Mouse (Mus musculus) lung, adult 2 months (tissue): ENCODE measurements around the gene Trim24. TPM values are rescaled to one million over a fixed set of nuclear protein-coding genes. Genes with fewer than 3 reads are reported as not detected.
"Not testable (repeated sequence)": the region's sequence is repeated elsewhere in the genome, so short reads cannot be mapped to it uniquely, and the experiment has no call there.

ENCODE experiments used
- DNase-seq: peaks from one replicate; pipeline ENCODE4 v3.0.0; 2022
- H3K4me1 ChIP-seq: fragments of 200-500 bp; 2 replicates; pipeline ENCODE4 v1.6.1; 2011; ENCODE audit warnings: low read length; ENCODE audit not compliant: control insufficient read depth, insufficient read depth
- H3K4me3 ChIP-seq: fragments of 200-500 bp; replicated peaks from 2 replicates; pipeline ENCODE3; 2011; ENCODE audit warnings: low read depth, mild to moderate bottlenecking, control low read depth, low read length; ENCODE audit errors: extremely low read depth
- CTCF ChIP-seq: fragments of 200-500 bp; IDR thresholded peaks from 2 replicates; pipeline ENCODE4 v1.5.1; 2011; ENCODE audit warnings: mild to moderate bottlenecking, low read length, control low read depth; ENCODE audit not compliant: insufficient read depth
- POLR2A ChIP-seq: fragments of 200-500 bp; IDR thresholded peaks from 2 replicates; pipeline ENCODE4 v1.6.1; 2011; ENCODE audit warnings: low read depth, mild to moderate bottlenecking, control low read depth, low read length, borderline replicate concordance; ENCODE audit errors: extremely low read depth
- WGBS: fragments of 180-500 bp; shearing (Covaris S2); methylation state at CpG from one replicate; pipeline ENCODE4 v1.1.7; 2018; 5-methylcytosine and 5-hydroxymethylcytosine counted together
- polyA plus RNA-seq: library from polyadenylated mRNA; depleted of rRNA; stranded (reverse); fragments of >200 nt; gene quantifications from 2 replicates; pipeline ENCODE4 v1.2.3, GENCODE M21; 2012; rRNA removed

Trim24 gene
- 11.7 and 12.4 TPM in 2 replicates for polyA plus RNA-seq

- no peaks in the 10 kb centered on the region; the same call in 1 of the 2 replicates for H3K4me1 ChIP-seq
- under 1% methylated on average over 85 of the region's 89 CpGs for WGBS
- TF ChIP-seq CTCF (no peak), POLR2A (peak; percentile 56; the same call in 1 of the 2 replicates)
- peak; percentile 91 for DNase-seq
- peak within 1 kb of the TSS; percentile 74 for H3K4me3 ChIP-seq
These were observed at the start of gene Trim24 for GRCm38 (mm10) chr6:37870245-37871136. Gene Trim24 (plus strand): TSS chr6:37870811.

- Histone ChIP-seq H3K4me3 (no peak overlapping the region), H3K4me1 (no peaks in the 10 kb centered on the region)
- DNase-seq, result no peak
- TF ChIP-seq POLR2A (no peak), CTCF (no peak)
- whole genome bisulfite sequencing, result 76% methylated on average over 6 of the region's 6 CpGs
These were observed 49.0 kb upstream of the Trim24 start for GRCm38 (mm10) chr6:37821531-37822051.

- Histone ChIP-seq H3K4me1 (no peaks in the 10 kb centered on the region), H3K4me3 (no peak overlapping the region)
- DNase-seq, result peak; percentile 7
- TF ChIP-seq CTCF (no peak), POLR2A (no peak)
- WGBS, result 57% methylated on average over 2 of the region's 2 CpGs
These were observed 48.2 kb upstream of the Trim24 start for GRCm38 (mm10) chr6:37822390-37822789.

- TF ChIP-seq CTCF, result no peak
- no peak for TF ChIP-seq POLR2A
- no peak for DNase-seq
- Histone ChIP-seq H3K4me3 (no peak overlapping the region), H3K4me1 (no peaks in the 10 kb centered on the region)
- 79% methylated on average over 4 of the region's 4 CpGs for WGBS
These were observed 46.9 kb upstream of the Trim24 start for GRCm38 (mm10) chr6:37823731-37824130.

- DNase-seq, H3K4me1 ChIP-seq, H3K4me3 ChIP-seq: not testable (repeated sequence)
- WGBS, result 93% methylated on average over 7 of the region's 7 CpGs
These were observed 45.1 kb upstream of the Trim24 start for GRCm38 (mm10) chr6:37825331-37826115.

GRCm38 (mm10) chr6:37828955-37829354 lies 41.7 kb upstream of the Trim24 start:
- WGBS, result 90% methylated on average over 3 of the region's 3 CpGs
- Histone ChIP-seq H3K4me1 (no peaks in the 10 kb centered on the region), H3K4me3 (no peak overlapping the region)
- TF ChIP-seq CTCF (no peak), POLR2A (no peak)
- no peak for DNase-seq

GRCm38 (mm10) chr6:37829631-37830030 lies 41.0 kb upstream of the Trim24 start:
- no peak for DNase-seq
- no peak for TF ChIP-seq CTCF
- no peak for TF ChIP-seq POLR2A
- no peaks in the 10 kb centered on the region for H3K4me1 ChIP-seq
- H3K4me3 ChIP-seq, result no peak overlapping the region

- H3K4me3 ChIP-seq, result no peak overlapping the region
- DNase-seq, result no peak
- no peak for TF ChIP-seq POLR2A
- TF ChIP-seq CTCF, result no peak
- no peaks in the 10 kb centered on the region for H3K4me1 ChIP-seq
- 89% methylated on average over 1 of the region's 1 CpGs for WGBS
These were observed 36.9 kb upstream of the Trim24 start for GRCm38 (mm10) chr6:37833691-37834090.

- not testable (repeated sequence) for H3K4me1 ChIP-seq, H3K4me3 ChIP-seq, DNase-seq
- WGBS, result 81% methylated on average over 2 of the region's 2 CpGs
These were observed 33.6 kb upstream of the Trim24 start for GRCm38 (mm10) chr6:37836951-37837565.
